Mouse (Mus musculus) spleen, postnatal 36 days (tissue): ENCODE data around the gene Sstr2.

Experiments
- DNase-seq, 2 experiments: peaks; one replicate each; pipeline ENCODE4 v3.0.0; 2022; ENCODE audit warnings: low spot score in 2 of 2, mixed read lengths in 1 of 2

Sstr2 gene

GRCm38 (mm10) chr11:113619420-113620080, 408 bp downstream of the Sstr2 start:
- DNase-seq: no peak

GRCm38 (mm10) chr11:113621001-113621400, 1.9 kb downstream of the Sstr2 start:
- no peak for DNase-seq

GRCm38 (mm10) chr11:113622028-113622427, 2.9 kb downstream of the Sstr2 start:
- DNase-seq: no peak

GRCm38 (mm10) chr11:113625437-113625836, 6.3 kb downstream of the Sstr2 start:
- DNase-seq: no peak

GRCm38 (mm10) chr11:113627785-113628184, 8.6 kb downstream of the Sstr2 start:
- DNase-seq: no peak

- no peak for DNase-seq
Measured at GRCm38 (mm10) chr11:113630642-113631041, 11.5 kb downstream of the Sstr2 start.

GRCm38 (mm10) chr11:113631302-113631701, 12.2 kb downstream of the Sstr2 start:
- DNase-seq: no peak

- no peak for DNase-seq
Measured at GRCm38 (mm10) chr11:113631862-113632261, 12.7 kb downstream of the Sstr2 start.

GRCm38 (mm10) chr11:113632303-113632702, 13.2 kb downstream of the Sstr2 start:
- DNase-seq: no peak

- DNase-seq: no peak
Measured at GRCm38 (mm10) chr11:113633398-113633797, 14.3 kb downstream of the Sstr2 start.

GRCm38 (mm10) chr11:113634699-113635121, 15.6 kb downstream of the Sstr2 start:
- no peak for DNase-seq

- DNase-seq: no peak
Measured at GRCm38 (mm10) chr11:113638680-113639079, 19.5 kb downstream of the Sstr2 start.

GRCm38 (mm10) chr11:113645181-113645580, 26.0 kb downstream of the Sstr2 start:
- DNase-seq: no peak

- peak; percentile 72 to 84 for DNase-seq
Measured at GRCm38 (mm10) chr11:113648152-113648551, 29.0 kb downstream of the Sstr2 start.

- no peak for DNase-seq
Measured at GRCm38 (mm10) chr11:113648690-113649352, 29.7 kb downstream of the Sstr2 start, which contains the start of gene Cog1. Gene Cog1 (plus strand): TSS chr11:113649169.

- DNase-seq: peak; percentile 56 to 63
Measured at GRCm38 (mm10) chr11:113649353-113650210, 30.4 kb downstream of the Sstr2 start, which contains the start of gene Slc39a11. Gene Slc39a11 (minus strand): TSS chr11:113650079.

GRCm38 (mm10) chr11:113651206-113651906, 32.2 kb downstream of the Sstr2 start:
- peak in 1 of 2 experiments; percentile 28 for DNase-seq

GRCm38 (mm10) chr11:113651907-113652273, 32.7 kb downstream of the Sstr2 start:
- DNase-seq: no peak

GRCm38 (mm10) chr11:113652516-113652915, 33.4 kb downstream of the Sstr2 start:
- DNase-seq: no peak

GRCm38 (mm10) chr11:113654105-113654504, 35.0 kb downstream of the Sstr2 start:
- no peak for DNase-seq

GRCm38 (mm10) chr11:113654561-113655270, 35.6 kb downstream of the Sstr2 start:
- no peak for DNase-seq
